Mouse (Mus musculus): ENCODE data around the gene Nfkbie.

Gene Nfkbie

DNA sequence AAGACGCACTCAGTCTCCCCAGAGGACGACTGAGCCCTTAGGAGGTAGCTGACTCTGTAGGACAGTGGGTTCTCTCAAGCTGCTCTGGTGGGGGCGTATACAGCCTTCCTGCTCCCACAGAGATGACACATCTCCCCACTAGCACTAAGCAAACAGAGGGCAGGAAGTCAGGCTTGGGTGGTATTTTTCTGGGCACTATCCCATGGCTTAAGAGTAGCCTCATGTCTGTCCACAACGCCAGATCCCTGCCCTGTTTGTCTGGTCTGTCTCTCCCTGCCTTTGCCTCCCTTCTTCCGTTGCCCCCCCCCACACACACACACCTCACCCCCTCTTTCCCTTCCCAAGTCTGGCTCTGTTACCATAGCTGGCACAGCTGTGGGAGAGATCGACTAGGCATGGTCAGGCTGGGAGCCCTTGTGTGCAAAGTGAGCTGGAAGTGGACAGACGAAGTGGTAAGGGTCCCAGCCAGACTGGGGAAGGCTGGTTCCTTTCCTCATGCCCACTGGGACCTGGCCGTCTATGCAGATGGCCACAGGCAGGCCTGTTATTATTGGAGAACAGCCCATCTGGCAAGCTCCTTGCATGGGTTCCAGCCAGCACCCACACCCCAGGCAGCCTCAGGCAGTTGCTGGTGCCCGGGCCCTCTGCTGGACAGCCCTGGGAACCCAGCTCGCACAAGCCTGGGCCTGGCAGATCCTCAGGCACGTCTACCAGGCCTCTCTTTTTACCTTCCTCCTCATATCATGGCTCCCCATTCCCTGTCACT is 41.3 kb downstream of the Nfkbie start:
- no peak for DNase-seq (ENCODE audit: extremely low read depth, low read depth)

GRCm38 (mm10) chr17:45597787-45598186 is 42.3 kb downstream of the Nfkbie start:
- DNase-seq (ENCODE audit: extremely low read depth, low read depth): peak; percentile 58

- no peak for DNase-seq (ENCODE audit: extremely low read depth, low read depth)
Observed at GRCm38 (mm10) chr17:45598376-45598775, 42.9 kb downstream of the Nfkbie start.

GRCm38 (mm10) chr17:45598891-45599290 is 43.4 kb downstream of the Nfkbie start:
- DNase-seq (ENCODE audit: extremely low read depth, low read depth): no peak

- no peak for DNase-seq (ENCODE audit: extremely low read depth, low read depth)
Observed at GRCm38 (mm10) chr17:45599446-45600242, 44.1 kb downstream of the Nfkbie start, which contains the start of gene Slc29a1. Gene Slc29a1, minus strand, starts transcription at chr17:45599606.

DNA sequence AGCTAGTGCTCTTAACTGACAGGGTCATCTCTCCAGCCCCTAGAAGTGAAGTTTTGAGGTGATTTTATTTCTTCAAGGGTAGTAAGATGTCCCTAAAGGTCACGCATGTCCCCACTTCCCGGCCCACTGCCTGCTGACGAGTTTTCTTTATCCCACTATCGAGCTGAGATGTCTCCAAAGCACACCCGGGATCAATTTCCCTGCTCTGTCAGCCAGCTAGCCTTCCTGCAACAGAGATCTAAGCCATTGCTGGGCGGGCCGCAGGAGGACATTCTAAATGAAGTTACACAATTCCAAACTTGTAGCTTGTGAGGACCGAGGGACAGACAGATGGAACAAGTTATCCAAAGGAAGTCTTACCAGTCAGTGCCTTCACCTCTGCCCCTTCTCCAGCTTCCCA is 44.8 kb downstream of the Nfkbie start:
- DNase-seq (ENCODE audit: extremely low read depth, low read depth): no peak

- DNase-seq (ENCODE audit: extremely low read depth, low read depth): no peak
Observed at GRCm38 (mm10) chr17:45601325-45601724, 45.8 kb downstream of the Nfkbie start.

DNA sequence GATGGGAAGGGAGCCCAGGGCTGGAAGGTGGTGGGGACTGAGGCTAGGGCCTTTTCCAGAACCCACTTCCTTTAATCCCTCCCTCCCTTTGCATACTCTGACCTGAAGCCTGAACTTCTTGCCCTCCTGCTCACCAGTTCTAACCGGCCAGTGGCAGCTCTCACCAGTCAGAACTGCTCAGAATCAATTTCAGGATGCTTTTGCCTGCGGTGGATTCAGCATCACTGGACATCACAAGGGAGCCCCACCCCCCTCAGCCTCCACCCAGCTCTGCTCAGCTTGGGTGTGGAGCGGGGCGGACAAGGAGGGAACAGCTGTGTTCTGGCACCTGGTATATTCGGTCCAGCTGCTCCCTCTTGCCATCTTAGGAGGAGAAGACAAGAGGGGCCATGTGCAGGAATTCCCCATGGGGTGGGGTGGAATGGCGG is 46.4 kb downstream of the Nfkbie start, which contains the start of gene Mymx:
Gene Mymx, minus strand, starts transcription at position 226 of the 428 bp plus-strand sequence.
- DNase-seq (ENCODE audit: extremely low read depth, low read depth): no peak

DNA sequence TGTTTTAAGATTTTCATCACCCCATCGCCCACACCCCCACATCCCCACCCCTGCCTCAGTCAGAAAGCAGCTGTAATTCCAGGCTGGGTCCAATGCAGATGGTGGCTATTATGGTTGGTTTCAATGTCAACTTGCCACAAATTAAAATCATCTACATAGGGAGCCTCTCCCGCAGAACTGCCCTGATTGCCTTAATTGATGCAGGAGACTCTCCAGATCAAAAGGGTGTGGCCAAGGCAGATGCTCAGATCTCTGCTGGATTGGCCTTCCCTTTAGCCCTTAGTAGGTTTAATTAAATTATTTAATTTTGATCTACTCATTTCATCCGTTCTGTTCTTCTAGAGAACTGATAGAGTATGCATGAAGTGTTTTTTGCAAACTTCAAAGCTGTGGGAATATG is 47.5 kb downstream of the Nfkbie start:
- DNase-seq (ENCODE audit: extremely low read depth, low read depth): no peak

DNA sequence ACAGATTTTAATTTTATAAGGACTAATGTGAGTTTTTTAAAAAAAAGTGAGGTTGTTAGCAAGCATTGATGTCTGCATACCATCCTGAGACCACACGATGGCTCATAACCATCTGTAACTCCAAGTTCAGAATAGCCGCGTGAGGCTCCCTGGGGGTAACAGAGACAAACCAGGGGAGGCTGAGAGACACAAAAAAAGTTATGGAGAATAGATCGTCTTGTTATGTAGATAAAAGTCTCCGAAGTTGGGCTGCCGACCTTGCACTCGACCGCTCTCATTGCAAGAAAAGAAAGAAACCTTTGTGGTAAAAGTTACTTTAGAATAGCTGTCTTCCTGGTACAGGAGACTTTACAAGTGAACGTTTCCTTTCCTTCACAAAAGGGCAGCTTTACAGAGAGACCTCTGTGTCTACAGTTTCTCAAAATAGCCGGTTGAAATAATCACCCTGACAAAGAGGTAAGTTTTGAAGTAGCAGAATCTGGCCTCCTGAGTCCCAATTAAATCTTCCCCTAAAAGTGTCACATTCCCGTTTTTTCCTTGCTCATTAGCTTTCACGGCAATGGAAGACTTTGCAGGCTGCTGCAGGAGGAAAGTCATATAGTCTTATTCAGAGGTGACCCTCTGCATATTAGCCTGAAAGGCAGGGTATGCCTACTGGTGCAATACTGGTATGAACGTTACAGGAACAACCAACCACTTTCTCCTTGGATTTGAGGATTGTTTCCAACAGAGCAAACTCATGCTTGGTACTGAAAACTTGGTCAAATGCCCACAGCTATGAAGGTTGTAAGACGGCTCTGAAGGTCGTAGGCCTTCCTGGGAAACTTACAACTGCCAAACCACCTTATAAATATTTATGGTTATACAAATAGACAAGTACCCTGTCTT is 51.7 kb downstream of the Nfkbie start:
- no peak for DNase-seq (ENCODE audit: extremely low read depth, low read depth)

DNA sequence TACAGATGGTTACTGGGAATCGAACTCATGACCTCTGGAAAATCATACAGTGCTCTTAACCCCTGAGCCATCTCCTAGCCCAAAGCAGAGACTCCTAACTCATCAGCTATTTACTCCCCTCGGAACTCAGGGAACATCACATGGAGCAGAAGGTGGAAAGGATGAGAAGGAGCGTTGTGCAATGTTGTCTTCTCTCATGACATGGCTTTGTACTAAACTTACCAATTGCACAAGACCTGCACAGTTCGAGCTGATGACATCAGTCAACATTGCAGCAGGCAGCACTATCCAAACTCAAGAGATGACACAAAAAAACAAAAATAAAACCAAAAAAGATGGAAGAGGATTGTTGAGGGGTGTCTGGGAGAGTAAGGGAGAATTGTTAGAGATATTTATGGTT is 52.9 kb downstream of the Nfkbie start:
- no peak for DNase-seq (ENCODE audit: extremely low read depth, low read depth)

GRCm38 (mm10) chr17:45610144-45610866 is 54.8 kb downstream of the Nfkbie start:
- no peak for DNase-seq (ENCODE audit: extremely low read depth, low read depth)

- no peak for DNase-seq (ENCODE audit: extremely low read depth, low read depth)
Observed at GRCm38 (mm10) chr17:45612008-45612407, 56.5 kb downstream of the Nfkbie start.

All from MEL-GATA-1-ER (cell line).